Mouse (Mus musculus) heart, postnatal 14 days (tissue): ENCODE results near the gene Tulp3. TPM values are rescaled to one million over a fixed set of nuclear protein-coding genes. Genes with fewer than 3 reads are reported as not detected.
"Not testable (repeated sequence)": the region's sequence is repeated elsewhere in the genome, so short reads cannot be mapped to it uniquely, and the experiment has no call there.

ENCODE experiments used
- DNase-seq, 2 experiments: peaks; one replicate each; pipeline ENCODE4 v3.0.0; 2021 to 2022
- intact Hi-C: fragments of 180-260 bp; cut with DNase I; formaldehyde crosslinking; loops from one replicate; pipeline ENCODE4 v1.15.1; 2025
- long read RNA-seq, 2 experiments: library from polyadenylated mRNA; stranded (forward); transcript quantifications; one replicate each; pipeline ENCODE4 v2.0.0; 2021
- total RNA-seq, 2 experiments: library from RNA; stranded (reverse); gene quantifications; 2 replicates each; pipeline ENCODE4 v1.2.3; 2021

Tulp3 gene
- 1 to 10 TPM; 8.0 to 8.3 TPM for total RNA-seq
- long read RNA-seq, experiment 1, partial matches to known transcripts: 0 of 2 reads
- long read RNA-seq, experiment 1, other reads (novel, unspliced or antisense): 1 of 2 reads
- long read RNA-seq, experiment 2: 0 reads

DNA sequence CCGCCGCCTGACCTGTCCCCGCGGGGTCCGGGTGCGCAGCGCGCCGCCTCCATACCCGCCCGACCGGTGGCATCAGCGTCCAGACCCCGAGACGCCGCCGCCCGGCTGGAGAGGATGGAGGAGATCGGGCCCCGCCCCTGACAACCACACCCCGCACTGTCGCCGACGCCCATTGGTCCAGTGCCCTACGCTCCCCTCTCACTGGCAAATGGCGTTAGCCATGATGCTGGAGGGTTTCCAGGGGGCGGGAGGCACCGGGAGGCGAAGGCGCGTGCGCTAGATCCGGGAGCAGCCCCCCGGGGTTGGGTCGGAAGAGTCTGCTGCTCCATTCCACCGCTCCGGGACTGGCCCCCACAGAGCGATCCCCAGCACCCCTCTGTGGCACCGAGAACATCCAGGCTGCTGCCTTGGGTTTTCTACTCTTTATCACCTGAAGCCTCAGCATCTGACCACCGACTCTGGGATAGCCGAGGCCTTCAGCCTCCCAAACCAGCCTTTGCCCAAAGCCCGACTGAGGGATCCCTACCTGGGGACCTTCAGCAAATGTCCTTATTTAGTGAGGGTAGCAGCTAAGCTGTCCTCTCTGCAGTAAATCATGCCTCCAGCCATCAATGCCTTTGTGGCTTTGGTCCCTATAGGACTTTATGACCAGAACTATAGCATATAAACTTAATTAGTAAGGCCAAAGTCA lies at the start of gene Tulp3:
Gene Tulp3, minus strand, starts transcription at position 126 of the 691 bp plus-strand sequence.
- DNase-seq: peak; percentile 96 to 98
- intact Hi-C loops: loop anchor here (5.0 kb wide), 1 partner anchor 124 kb away; no protein-coding TSS in a partner anchor

DNA sequence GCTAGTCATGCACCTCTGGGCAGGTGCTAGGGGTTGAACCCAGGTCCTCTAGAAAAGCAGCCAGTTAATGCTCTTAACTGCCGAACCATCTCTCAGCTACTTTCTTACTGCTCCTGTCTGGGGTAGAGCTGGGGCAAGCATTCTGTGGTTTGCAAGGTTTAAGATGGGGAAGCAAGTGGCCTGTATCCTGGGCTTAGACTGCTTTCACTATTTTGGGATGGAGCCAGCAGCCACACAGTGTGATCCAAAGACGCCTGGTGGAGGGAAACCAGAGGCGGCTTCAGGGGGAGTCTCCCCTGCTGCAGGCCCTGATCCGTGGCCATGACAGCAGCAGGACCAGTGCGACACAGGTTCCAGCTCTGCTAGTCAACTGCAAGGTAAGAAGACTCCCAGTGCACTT lies 49.1 kb upstream of the Tulp3 start:
- DNase-seq: peak in 1 of 2 experiments; percentile 16
- intact Hi-C loops: loop anchor here (5.0 kb wide), 1 partner anchor 32 kb away; no protein-coding TSS in a partner anchor

DNA sequence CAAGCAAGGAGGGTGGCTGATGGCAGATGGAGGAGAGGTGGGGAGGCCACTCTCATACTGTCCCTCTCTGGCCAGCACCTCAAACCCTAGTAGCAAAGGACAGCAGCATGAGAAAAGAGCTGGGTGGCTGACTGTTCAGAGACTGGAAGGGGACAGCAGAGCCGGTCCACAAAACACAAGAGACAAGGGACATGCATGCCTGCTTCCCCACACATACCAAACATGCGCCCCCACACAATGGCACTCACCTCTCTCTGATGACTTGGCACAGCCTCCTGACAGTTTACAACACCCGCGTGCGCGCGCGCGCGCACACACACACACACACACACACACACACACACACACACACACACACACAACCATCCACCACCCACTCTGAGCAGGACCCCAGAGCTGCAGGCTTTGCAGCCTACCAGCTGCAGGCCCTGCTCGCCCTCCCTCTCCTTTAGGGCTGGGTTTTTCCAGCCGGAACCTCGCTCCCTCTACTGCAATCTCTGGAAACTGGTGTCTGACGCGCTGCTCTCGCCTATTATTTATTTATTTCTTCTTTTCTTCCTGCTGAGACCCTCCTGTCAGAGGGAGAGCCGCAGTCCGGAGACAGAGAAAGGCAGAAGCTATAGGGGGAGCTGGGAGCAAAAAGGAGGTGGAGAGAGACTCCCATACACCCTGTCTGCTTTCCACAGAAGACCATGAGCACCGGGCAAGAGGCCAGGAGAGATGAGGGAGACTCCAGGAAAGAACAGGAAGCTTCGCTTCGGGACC lies 44.0 kb upstream of the Tulp3 start:
- intact Hi-C loops: no loop called here
- peak; percentile 16 to 42 for DNase-seq

DNA sequence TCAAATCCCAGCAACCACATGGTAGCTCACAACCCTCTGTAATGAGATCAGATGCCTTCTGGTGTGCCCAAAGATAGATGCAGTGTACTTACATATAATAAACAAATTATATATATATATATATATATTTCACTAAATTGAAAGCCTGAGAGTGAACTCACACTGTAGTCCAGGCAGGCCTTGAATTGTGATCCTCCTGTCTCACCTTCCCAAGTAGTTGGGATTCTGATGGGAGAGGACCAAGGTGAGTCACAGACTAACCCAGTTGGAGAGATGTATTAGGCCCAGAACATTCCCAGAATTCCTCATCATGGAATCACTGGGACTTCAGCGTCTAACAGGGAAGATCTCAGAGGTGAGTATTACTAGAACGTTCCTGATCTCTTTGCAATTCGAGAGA lies 43.3 kb upstream of the Tulp3 start, which contains the start of gene Nrip2:
Gene Nrip2, plus strand, starts transcription at position 301 of the 400 bp plus-strand sequence.
- intact Hi-C loops: no loop called here
- DNase-seq: no peak

DNA sequence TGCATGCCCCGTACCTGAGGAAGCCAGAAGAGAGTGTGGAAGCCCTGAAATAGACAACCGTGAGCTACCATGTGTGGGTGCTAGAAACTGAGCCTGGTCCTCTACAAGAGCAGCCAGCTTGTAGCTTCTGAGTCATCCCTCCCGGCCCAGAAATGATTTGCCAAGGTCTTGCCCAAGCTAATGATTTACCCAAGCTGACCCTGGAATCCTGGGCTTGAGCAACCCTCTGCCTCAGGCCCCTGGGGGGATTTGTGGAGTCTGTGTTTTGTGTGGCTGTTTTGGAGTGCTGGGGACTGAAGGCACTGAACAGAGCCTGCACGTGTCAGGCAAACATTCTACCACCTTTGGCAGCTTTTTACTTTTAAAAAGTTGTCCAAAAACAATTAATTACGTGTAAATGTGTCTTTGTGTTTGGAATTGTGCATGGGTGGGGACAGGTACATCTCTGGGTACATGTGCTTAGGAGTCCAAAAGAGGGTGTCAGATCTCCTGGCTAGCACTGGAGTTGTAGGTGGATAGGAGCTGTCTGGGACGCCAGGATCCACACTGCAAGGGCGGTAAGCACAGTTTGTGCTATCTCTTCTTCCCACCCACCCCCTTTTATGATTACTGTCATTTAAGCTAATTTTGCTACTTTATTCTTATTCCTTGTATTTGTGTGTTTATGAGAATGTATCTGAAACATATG lies 42.1 kb upstream of the Tulp3 start:
- no peak for DNase-seq
- intact Hi-C loops: no loop called here

DNA sequence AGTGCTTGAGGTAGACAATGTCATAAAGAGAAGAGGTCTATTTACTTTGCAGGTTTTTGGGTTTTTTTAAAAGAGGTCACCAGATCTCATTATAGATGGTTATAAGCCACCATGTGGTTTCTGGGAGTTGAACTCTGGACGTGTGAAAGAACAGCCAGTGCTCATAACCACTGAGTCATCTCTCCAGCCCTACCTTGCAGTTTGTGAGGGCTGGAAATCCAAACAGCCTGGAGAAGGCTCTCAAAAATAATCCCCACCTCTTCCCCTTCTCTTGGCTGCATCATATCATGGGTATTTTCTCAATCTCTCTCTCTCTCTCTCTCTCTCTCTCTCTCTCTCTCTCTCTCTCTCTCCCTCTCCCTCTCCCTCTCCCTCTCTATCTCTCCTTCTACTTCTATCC lies 35.0 kb upstream of the Tulp3 start:
- intact Hi-C loops: no loop called here
- DNase-seq: no peak

DNA sequence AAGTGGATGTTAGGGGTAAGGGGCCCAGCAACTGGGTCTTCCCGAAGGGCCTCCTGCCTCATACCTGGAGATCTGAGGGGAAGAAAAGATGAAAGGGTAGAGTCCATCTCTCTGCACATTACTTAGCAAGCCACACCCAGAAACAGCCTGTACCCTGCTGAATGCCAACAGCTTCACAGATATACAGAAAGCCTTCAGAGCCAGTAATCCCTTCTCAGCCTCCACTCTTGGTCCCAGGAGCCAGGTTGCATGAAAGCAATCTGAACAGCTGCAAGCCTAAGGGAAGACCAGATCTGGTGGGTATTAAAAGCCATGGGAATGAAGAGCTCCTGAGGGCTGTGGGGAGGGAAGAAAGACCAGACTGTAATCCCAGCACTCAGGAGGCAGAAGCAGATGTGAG lies 33.5 kb upstream of the Tulp3 start:
- intact Hi-C loops: no loop called here
- no peak for DNase-seq

DNA sequence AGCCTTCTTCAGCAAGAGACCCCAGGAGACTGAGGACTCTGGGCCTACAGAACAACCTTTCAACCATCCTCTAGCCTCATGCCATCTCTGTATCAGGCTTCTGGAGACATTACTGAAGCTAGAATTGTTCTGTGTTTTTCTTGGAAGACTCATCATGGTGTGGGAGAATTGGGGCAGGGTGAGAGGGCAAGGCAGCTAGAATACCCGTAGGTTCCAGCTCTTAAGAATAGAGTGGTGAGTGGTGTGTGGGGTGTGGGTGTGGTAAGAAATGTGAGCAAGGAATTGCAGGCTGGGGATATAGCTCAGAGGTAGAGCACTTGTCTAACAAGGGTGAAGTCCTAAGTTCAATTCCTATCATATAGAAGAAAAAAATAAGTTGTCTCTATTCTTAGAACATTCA lies 29.4 kb upstream of the Tulp3 start:
- intact Hi-C loops: no loop called here
- no peak for DNase-seq

DNA sequence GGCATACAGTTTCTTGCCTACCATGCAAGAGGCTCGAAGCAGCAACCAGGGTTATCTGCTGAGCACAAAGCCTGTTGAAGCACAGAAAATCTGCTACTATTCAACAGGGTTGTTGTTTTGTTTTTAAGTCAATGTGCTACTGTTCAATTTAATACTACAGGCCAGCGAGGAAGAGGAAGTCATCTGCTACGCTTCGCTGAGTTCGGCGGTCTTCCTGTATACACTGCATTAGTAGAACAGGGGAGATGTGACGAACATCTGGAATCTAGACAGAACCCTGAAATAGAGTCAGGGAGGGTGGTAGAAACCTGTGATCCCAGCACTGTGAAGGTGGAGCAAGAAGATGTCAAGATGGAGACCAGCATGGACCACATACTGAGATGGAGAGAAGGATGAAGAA lies 28.1 kb upstream of the Tulp3 start:
- DNase-seq: no peak
- intact Hi-C loops: no loop called here

DNA sequence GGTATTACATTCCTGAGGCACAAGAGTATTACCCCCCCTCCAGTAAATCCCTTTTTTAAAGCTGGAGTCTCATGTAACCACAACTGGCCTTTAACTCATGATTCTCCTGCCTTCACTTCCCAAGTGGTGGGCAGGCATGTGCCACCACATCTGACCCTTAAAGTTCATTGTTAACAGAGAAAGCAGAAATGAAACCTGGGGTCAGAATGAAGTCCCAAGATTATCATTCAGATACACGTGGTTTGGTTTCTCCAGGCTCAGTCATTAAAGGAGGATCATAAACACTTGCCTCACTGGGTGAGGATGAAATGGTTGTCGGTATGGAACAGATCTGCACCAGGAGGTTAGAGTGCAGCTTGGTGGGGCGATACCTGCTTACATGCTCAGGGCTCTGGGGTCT lies 25.6 kb upstream of the Tulp3 start:
- intact Hi-C loops: loop anchor here (2.0 kb wide), 1 partner anchor 30 kb away; no protein-coding TSS in a partner anchor
- no peak for DNase-seq

DNA sequence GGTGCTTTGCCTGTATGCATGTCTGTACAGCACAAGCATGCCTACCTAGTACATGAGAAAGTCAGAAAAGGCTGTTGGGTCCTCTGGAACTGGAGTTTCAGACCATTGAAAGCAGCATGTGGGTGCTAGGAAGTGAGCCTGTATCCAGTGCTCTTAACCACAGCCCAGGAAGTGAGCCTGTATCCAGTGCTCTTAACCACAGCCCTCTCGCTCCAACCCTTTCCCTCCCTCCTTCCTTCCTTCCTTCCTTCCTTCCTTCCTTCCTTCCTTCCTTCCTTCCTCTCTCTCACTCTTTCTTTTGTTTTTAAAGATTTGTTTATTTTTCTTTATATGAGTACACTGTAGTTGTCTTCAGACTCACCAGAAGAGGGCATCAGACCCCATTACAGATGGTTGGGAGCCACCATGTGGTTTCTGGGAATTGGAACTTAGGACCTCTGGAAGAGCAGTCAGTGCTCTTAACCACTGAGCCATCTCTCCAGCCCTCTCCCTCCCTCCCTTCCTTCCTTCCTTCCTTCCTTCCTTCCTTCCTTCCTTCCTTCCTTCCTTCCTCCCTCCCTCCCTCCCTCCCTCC lies 25.0 kb upstream of the Tulp3 start:
- intact Hi-C loops: loop anchor here (2.0 kb wide), 1 partner anchor 30 kb away; no protein-coding TSS in a partner anchor
- not testable (repeated sequence) for DNase-seq

DNA sequence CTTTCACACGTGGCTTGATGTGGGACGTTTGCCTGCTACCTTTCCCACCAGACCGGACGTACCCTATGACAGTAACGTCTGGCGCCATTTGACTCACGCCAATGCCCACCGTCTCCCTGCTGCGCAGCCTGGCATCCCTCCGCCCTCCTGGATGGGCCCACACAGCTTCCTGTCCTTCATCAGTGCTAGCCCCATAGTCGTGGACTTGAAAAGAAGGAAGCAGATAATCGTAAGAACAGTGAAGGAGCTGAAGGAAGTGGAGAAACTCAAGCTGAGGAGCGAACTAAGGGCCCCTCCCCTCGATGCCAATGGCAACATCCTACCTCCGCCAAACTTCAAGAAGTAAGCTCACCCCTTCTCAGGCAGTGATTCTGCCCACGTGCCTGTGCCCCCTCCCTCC lies 24.0 kb upstream of the Tulp3 start:
- intact Hi-C loops: loop anchor here (2.0 kb wide), 1 partner anchor 31 kb away; no protein-coding TSS in a partner anchor

DNA sequence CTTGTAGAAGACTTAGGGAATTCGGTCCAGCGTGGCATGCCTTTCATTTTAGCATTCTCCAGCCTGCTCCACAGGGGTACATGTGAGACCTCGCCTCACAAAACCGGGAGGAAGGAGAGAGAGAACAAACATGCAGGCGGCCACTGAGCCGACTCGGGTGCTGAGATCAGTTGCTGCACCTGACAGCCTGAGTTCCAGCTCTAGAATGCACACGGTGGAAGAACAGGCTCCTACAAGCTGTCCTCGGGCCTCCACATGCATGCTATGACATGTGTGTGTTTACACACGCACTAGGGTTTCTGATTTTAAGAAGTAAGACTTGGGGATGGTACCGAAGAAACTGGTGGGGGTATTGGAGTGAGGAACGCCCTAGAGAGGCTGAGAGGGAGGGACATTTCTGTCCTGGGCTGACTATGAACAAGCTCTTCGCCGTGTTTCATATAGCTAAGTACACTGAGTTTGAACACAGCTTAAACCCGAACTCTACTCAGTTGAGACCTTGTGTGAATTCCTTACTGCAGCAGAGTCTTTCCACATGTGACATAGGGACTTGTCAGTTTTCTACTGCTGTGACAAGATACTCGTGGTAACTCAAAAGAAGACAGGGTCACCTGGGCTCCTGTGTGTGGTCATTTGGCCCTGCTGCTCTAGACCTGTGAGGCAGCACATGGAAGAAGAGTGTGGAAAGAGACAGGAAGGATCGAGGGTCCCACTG lies 20.9 kb upstream of the Tulp3 start:
- intact Hi-C loops: no loop called here

More for the DNA sequence above, 24.0 kb upstream of the Tulp3 start:
- no peak for DNase-seq

DNA sequence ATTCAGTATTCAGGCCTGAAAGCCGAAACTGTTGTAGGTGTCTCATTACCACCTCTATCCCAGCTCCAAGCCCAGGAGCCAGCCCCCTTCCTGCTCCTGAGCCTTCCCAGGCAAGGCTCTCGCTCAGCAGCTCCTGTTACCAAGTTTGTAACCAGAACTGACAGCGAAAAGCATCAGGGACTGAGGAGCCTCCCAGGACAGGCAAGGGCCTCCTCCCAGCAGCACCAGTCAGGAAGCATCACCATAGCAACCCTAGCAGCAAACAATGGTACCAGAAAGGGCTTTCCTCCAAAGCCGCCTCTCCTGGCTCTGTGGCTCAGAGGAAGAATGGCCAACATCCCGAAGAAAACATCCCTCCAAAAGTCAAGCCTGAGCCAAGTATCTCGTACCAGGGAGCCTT lies 19.5 kb upstream of the Tulp3 start, which contains the start of the genes Tex52 and Gm44596:
Gene Tex52, plus strand, starts transcription at position 265 of the 400 bp plus-strand sequence.
Gene Gm44596, plus strand, starts transcription at position 312 of the 400 bp plus-strand sequence.
- intact Hi-C loops: no loop called here
- peak; percentile 26 to 44 for DNase-seq

More for the DNA sequence above, 20.9 kb upstream of the Tulp3 start:
- DNase-seq: no peak

DNA sequence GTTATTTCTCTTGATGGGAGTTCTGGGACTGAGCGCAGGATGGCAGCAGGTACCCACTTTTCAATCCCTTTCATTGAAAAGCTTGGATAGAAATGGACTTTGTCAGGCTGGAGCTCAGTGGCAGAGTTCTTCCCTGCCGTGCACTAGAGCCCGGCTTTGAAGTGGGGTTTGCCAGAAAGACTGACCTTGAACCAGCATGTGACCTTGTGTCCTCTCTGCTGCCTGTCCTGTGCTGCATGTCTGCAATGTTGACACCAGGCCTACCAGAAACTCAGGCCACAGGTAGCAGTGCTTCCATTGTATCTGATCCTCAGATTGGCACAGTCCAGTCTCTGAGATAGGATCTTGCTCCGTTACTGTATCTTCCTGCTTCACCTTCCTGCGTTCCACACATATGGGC lies 14.4 kb upstream of the Tulp3 start:
- DNase-seq: no peak
- intact Hi-C loops: loop anchor here (5.0 kb wide), 1 partner anchor 37 kb away; no protein-coding TSS in a partner anchor

DNA sequence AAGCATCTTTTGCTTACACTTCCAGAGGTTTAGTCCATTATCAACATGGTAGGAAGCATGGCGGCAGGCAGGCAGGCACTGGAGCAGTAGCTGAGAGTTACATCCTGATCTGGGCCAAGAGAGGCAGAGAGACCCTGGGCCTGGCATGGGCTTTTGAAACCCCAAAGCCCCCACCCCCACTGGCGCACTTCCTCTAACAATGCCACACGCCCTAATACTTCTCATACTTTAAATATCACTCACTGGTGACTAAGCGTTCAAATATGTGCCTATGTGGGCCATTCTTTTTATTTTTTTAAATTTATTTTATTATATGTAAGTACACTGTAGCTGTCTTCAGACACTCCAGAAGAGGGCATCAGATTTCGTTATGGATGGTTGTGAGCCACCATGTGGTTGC lies 10.8 kb upstream of the Tulp3 start:
- intact Hi-C loops: no loop called here
- DNase-seq: no peak

DNA sequence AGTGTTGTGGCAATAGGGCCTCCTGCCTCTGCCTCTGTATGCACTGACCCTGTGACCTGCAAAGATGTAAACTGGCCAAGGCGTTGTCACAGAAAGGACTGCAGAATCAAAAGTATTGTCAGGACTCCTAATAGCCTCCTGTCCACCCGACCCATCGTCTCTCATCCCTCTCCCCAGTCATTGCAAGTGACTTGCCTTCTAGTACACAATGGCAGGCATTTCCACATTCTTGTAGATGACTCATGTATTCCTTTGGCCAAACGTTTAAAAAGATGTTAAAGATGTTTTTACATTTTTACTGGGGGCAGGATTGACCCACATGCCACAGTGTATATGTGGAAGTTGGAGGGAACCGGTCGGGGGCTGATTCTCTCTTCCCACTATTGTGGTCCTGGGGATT lies 9.1 kb upstream of the Tulp3 start:
- intact Hi-C loops: no loop called here
- DNase-seq: no peak

DNA sequence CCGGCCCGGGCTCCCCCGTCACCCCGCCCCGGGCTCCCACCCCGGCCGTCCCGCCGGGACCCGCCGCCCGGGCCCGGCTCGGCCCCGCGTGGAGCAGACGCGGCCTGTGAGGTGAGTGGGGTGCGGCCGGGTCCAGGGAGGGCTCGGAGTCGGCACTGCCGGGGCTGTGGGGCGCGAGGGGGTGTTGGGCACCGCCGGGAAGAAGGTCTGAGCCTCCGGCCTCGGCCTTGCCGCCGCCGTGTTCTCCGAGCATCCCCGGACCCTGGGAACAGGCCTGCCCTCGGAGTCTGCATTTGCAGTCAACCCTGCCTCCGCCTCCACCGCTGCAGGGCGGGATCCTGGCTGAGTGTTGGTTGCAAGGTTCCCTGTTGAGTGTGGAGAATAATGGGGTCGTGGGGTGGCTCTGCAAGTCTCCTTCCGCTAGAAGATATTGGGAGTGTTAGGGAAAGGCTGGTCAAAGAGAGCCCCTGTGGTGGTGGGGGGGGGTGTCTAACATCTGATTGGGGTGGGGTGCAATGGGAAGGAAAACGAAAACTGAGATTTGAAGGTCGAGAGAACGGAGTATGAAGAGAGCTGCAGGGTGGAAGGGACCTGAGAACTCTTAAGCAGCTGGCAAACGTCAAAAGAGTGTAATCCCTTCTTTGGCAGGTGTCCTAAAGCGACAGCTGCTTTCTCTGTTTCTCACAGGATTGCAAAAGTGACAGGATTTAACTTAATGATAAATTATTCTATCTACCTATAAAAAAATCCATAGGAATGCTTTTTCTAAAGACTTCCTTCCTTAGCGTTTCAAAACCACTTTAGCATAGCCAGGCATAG lies 7.6 kb upstream of the Tulp3 start:
- intact Hi-C loops: no loop called here
- DNase-seq: no peak
